ENCODE assay signal across 8 mouse cellular contexts in the genomic region with DNA sequence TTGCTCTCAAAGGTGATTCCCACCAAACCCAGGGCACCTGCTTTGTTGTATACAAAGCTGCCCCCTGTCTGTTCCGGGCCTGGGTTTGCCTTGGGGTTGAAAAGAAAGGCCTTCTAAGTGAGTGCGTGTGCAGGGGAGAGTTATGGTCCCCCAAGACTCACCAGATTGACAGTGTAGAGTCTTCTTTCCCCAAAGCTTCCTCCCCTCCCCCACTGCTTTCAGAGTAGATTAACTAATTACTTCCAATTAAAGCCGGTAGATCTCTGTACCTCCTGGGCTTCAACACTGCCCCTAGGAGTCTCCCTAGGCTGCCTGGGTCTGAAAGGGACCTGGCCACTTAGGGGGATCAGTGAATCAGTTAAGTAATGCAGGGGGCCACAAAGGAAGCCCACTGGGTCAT. TPM values are rescaled to one million over a fixed set of nuclear protein-coding genes. Genes with fewer than 3 reads are reported as not detected.
A peak's percentile ranks its signal among the peaks of the same experiment; 100 is the strongest.
DNase-seq lines count a peak whose midpoint lies in the region; ATAC-seq and TF ChIP-seq lines count a peak whose summit lies in the region.

No protein-coding gene starts in this region.

- no peak for ATAC-seq in kidney, postnatal 0 days (replicated peaks; ENCODE audit: low FRiP score, low read depth)
- ATAC-seq in embryonic facial prominence, embryonic 15.5 days (ENCODE audit: insufficient number of reproducible peaks, low FRiP score, low TSS enrichment, low read depth): no peak
- ATAC-seq in intestine, postnatal 0 days: no peak
- no peak for ATAC-seq in neural tube, embryonic 14.5 days (ENCODE audit: low read depth)

- H3K9ac ChIP-seq in kidney, postnatal 0 days (ENCODE audit: low read depth, low read length): peak overlapping the region; percentile 46
- no peak overlapping the region for H3K9ac ChIP-seq in embryonic facial prominence, embryonic 15.5 days
- H3K9ac ChIP-seq in intestine, postnatal 0 days (ENCODE audit: low read depth, low read length): no peak overlapping the region
- H3K9ac ChIP-seq in neural tube, embryonic 14.5 days (replicated peaks; ENCODE audit: low read depth, low read length): no peak overlapping the region

- H3K27me3 ChIP-seq in kidney, postnatal 0 days (ENCODE audit: insufficient read depth, low read length): no peaks in the 10 kb centered on the region
- peaks cover 15% of the 10 kb centered on the region for H3K27me3 ChIP-seq in embryonic facial prominence, embryonic 15.5 days
- H3K27me3 ChIP-seq in intestine, postnatal 0 days (replicated peaks; ENCODE audit: control insufficient read depth, insufficient read depth, low read length): no peaks in the 10 kb centered on the region
- H3K27me3 ChIP-seq in neural tube, embryonic 14.5 days (ENCODE audit: control insufficient read depth, insufficient read depth, low read length): no peaks in the 10 kb centered on the region

- TF ChIP-seq CTCF in kidney, postnatal 0 days (IDR thresholded peaks at IDR 0.05; ENCODE audit: low read depth): no peak
- no peak; the same call in 1 of the 2 replicates for TF ChIP-seq CTCF in intestine, postnatal 0 days (IDR thresholded peaks at IDR 0.05; ENCODE audit: low read depth)

- H3K4me2 ChIP-seq in kidney, postnatal 0 days (ENCODE audit: low read length): peak overlapping the region; percentile 67
- peak overlapping the region; percentile 87 for H3K4me2 ChIP-seq in embryonic facial prominence, embryonic 15.5 days (replicated peaks)
- peak overlapping the region; percentile 70 for H3K4me2 ChIP-seq in intestine, postnatal 0 days (replicated peaks; ENCODE audit: low read depth)
- H3K4me2 ChIP-seq in neural tube, embryonic 14.5 days (ENCODE audit: low read depth, low read length): peak overlapping the region; percentile 78; the same call in 1 of the 2 replicates

- peak overlapping the region; percentile 63 for H3K27ac ChIP-seq in kidney, postnatal 0 days
- no peak overlapping the region for H3K27ac ChIP-seq in embryonic facial prominence, embryonic 15.5 days (replicated peaks)
- no peak overlapping the region for H3K27ac ChIP-seq in intestine, postnatal 0 days (ENCODE audit: low read depth, low read length)
- no peak overlapping the region for H3K27ac ChIP-seq in neural tube, embryonic 14.5 days (ENCODE audit: low read depth, low read length)

- DNase-seq in kidney, postnatal 0 days (ENCODE audit: low spot score): no peak
- DNase-seq in kidney, postnatal 4 days: no peak
- DNase-seq in urinary bladder, adult 2 months (ENCODE audit: low spot score): no peak
- no peak for DNase-seq in B cell, adult 2 months
- no peak for DNase-seq in layer of hippocampus, postnatal 14 days (ENCODE audit: low spot score in 2 of 2)

- no peaks in the 10 kb centered on the region for H3K36me3 ChIP-seq in kidney, postnatal 0 days (ENCODE audit: insufficient read depth, low read length)
- no peaks in the 10 kb centered on the region for H3K36me3 ChIP-seq in embryonic facial prominence, embryonic 15.5 days
- H3K36me3 ChIP-seq in intestine, postnatal 0 days (ENCODE audit: control insufficient read depth, insufficient read depth): no peaks in the 10 kb centered on the region
- no peaks in the 10 kb centered on the region for H3K36me3 ChIP-seq in neural tube, embryonic 14.5 days (ENCODE audit: control insufficient read depth, insufficient read depth, low read length)

- H3K4me3 ChIP-seq in kidney, postnatal 0 days (replicated peaks; ENCODE audit: low read depth, low read length): no peak overlapping the region
- peak overlapping the region; percentile 42 for H3K4me3 ChIP-seq in embryonic facial prominence, embryonic 15.5 days (replicated peaks)
- H3K4me3 ChIP-seq in intestine, postnatal 0 days (ENCODE audit: low read depth, low read length): peak overlapping the region; percentile 33; the same call in 1 of the 2 replicates
- no peak overlapping the region for H3K4me3 ChIP-seq in neural tube, embryonic 14.5 days (ENCODE audit: low read depth, low read length)

- WGBS in kidney, postnatal 0 days: 31% methylated on average over 3 of the region's 3 CpGs
- 22% methylated on average over 3 of the region's 3 CpGs for WGBS in embryonic facial prominence, embryonic 15.5 days
- WGBS in intestine, postnatal 0 days: 49% methylated on average over 3 of the region's 3 CpGs
- 2% methylated on average over 3 of the region's 3 CpGs for WGBS in neural tube, embryonic 14.5 days

- H3K9me3 ChIP-seq in kidney, postnatal 0 days (replicated peaks; ENCODE audit: low read length): no peaks in the 10 kb centered on the region
- no peaks in the 10 kb centered on the region for H3K9me3 ChIP-seq in embryonic facial prominence, embryonic 15.5 days (replicated peaks)
- no peaks in the 10 kb centered on the region for H3K9me3 ChIP-seq in intestine, postnatal 0 days (ENCODE audit: control insufficient read depth)
- no peaks in the 10 kb centered on the region for H3K9me3 ChIP-seq in neural tube, embryonic 14.5 days (ENCODE audit: control insufficient read depth, low read length)

- H3K4me1 ChIP-seq in kidney, postnatal 0 days (replicated peaks; ENCODE audit: insufficient read depth, low read length): peaks cover 30% of the 10 kb centered on the region
- peaks cover 49% of the 10 kb centered on the region for H3K4me1 ChIP-seq in embryonic facial prominence, embryonic 15.5 days
- H3K4me1 ChIP-seq in intestine, postnatal 0 days (replicated peaks; ENCODE audit: control insufficient read depth, insufficient read depth, low read length): peaks cover 5% of the 10 kb centered on the region; the same call in 1 of the 2 replicates
- peaks cover 24% of the 10 kb centered on the region for H3K4me1 ChIP-seq in neural tube, embryonic 14.5 days (ENCODE audit: control insufficient read depth, insufficient read depth, low read length)

RNA-seq across cellular contexts. Expression of gene 1600014C23Rik, which starts 0.7 kb away (rescaled TPM):
- 0.66 TPM in 1 of 2 replicates, not detected in the other for polyA plus RNA-seq in kidney, postnatal 0 days (2015; fragmentation: Nextera tagmentation; extraction: Ambion mirVana)
- 0.49 TPM in 1 of 2 replicates, not detected in the other for polyA plus RNA-seq in embryonic facial prominence, embryonic 15.5 days (2015; fragmentation: Nextera tagmentation; extraction: Ambion mirVana)
- not detected in 2 replicates for polyA plus RNA-seq in intestine, postnatal 0 days (2015; fragmentation: Nextera tagmentation; extraction: Ambion mirVana)
- not detected in 2 replicates for polyA plus RNA-seq in neural tube, embryonic 14.5 days (2014; fragmentation: Nextera tagmentation; extraction: Ambion mirVana)
- polyA plus RNA-seq in urinary bladder, adult 2 months (2012; rRNA removed): not detected in 2 replicates
- total RNA-seq in layer of hippocampus, postnatal 14 days (2021): not detected

RNA-seq across cellular contexts. Expression of gene Tmem63b, which starts 47.6 kb away (rescaled TPM):
- polyA plus RNA-seq in kidney, postnatal 0 days (2015; fragmentation: Nextera tagmentation; extraction: Ambion mirVana): 29.6 and 32.7 TPM in 2 replicates
- 45.8 and 52.4 TPM in 2 replicates for polyA plus RNA-seq in embryonic facial prominence, embryonic 15.5 days (2015; fragmentation: Nextera tagmentation; extraction: Ambion mirVana)
- polyA plus RNA-seq in intestine, postnatal 0 days (2015; fragmentation: Nextera tagmentation; extraction: Ambion mirVana): 22.6 and 24.7 TPM in 2 replicates
- polyA plus RNA-seq in neural tube, embryonic 14.5 days (2014; fragmentation: Nextera tagmentation; extraction: Ambion mirVana): 108 and 117 TPM in 2 replicates
- 73.6 and 76.5 TPM in 2 replicates for polyA plus RNA-seq in urinary bladder, adult 2 months (2012; rRNA removed)
- 100 to 1,000 TPM; 219 to 224 TPM for total RNA-seq in layer of hippocampus, postnatal 14 days (2021)

RNA-seq across cellular contexts. Expression of gene Mrpl14, which starts 48.2 kb away (rescaled TPM):
- polyA plus RNA-seq in kidney, postnatal 0 days (2015; fragmentation: Nextera tagmentation; extraction: Ambion mirVana): 148 and 160 TPM in 2 replicates
- polyA plus RNA-seq in embryonic facial prominence, embryonic 15.5 days (2015; fragmentation: Nextera tagmentation; extraction: Ambion mirVana): 157 and 165 TPM in 2 replicates
- 120 and 127 TPM in 2 replicates for polyA plus RNA-seq in intestine, postnatal 0 days (2015; fragmentation: Nextera tagmentation; extraction: Ambion mirVana)
- polyA plus RNA-seq in neural tube, embryonic 14.5 days (2014; fragmentation: Nextera tagmentation; extraction: Ambion mirVana): 110 and 129 TPM in 2 replicates
- polyA plus RNA-seq in urinary bladder, adult 2 months (2012; rRNA removed): 100 and 106 TPM in 2 replicates
- total RNA-seq in layer of hippocampus, postnatal 14 days (2021): 10 to 100 TPM; 36.4 to 43.5 TPM

Comparison
In these comparisons a context has a peak if more than half of its experiments do, and no peak if none do; other contexts are left out.
1. H3K4me3 ChIP-seq: peak in embryonic facial prominence, embryonic 15.5 days (single experiment) and intestine, postnatal 0 days (single experiment); none in kidney, postnatal 0 days (single experiment) and neural tube, embryonic 14.5 days (single experiment).
2. Peak in every context shown above with its lines, with median percentiles within 50 percentile points of each other: H3K4me2 ChIP-seq.